Mouse (Mus musculus): ENCODE data around the gene Nudt21. TPM values are rescaled to one million over a fixed set of nuclear protein-coding genes. Genes with fewer than 3 reads are reported as not detected.
A peak's percentile ranks its signal among the peaks of the same experiment; 100 is the strongest.
"Not testable (repeated sequence)": the region's sequence is repeated elsewhere in the genome, so short reads cannot be mapped to it uniquely, and the experiment has no call there.

Gene Nudt21
- 108 and 120 TPM in 2 replicates for polyA plus RNA-seq (2011; ENCODE audit: insufficient read length, low read depth, missing spikeins)

DNA sequence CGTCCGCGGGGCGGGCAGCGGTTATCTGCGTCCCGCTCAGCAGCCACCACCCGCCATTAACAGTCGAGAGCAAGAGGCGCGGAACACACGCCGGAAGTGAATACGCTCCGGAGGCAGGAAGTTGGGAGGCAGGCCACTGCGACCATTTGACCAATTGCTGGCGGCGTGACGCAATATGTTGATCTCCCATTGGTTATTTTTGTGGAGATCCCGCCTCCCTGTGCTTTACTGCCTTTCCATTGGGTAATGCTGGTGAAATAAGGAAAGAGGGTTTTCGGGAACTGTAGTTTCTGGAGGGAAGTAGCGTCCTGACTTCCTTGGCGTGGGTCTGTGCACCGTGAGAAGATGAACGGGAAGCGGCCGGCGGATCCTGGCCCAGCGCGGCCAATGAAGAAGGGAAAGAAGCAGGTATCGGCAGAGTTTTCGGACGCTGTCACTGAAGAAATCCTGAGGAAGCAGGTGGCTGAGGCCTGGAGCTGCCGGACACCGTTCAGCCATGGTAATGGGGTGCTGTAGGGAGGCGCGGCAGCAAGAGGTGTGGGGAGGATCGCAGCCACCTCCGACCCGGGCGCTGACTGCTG is at the start of gene Nudt21, which contains the start of gene Ogfod1:
TSS of gene Nudt21 (minus strand) at position 88 of the 581 bp plus-strand sequence.
TSS of gene Ogfod1 (plus strand) at position 255 of the 581 bp plus-strand sequence.
- Histone ChIP-seq H3K4me3 (ENCODE audit: insufficient read depth, low read length) (peak within 1 kb of the TSS; percentile 86), H3K4me1 (ENCODE audit: control insufficient read depth, insufficient read depth, low read length) (peaks cover 5% of the 10 kb centered on the region), H3K27ac (ENCODE audit: insufficient read depth, low read length) (peak within 1 kb of the TSS; percentile 57)
- TF ChIP-seq POLR2A (IDR thresholded peaks at IDR 0.05; ENCODE audit: low read depth, low read length) (peak; percentile 66), CTCF (IDR thresholded peaks at IDR 0.05; ENCODE audit: borderline replicate concordance, insufficient read depth, low read length) (no peak)

- TF ChIP-seq CTCF (IDR thresholded peaks at IDR 0.05; ENCODE audit: borderline replicate concordance, insufficient read depth, low read length), result no peak
- no peak for TF ChIP-seq POLR2A (IDR thresholded peaks at IDR 0.05; ENCODE audit: low read depth, low read length)
- H3K27ac ChIP-seq (ENCODE audit: insufficient read depth, low read length), result no peak overlapping the region
- H3K4me3 ChIP-seq (ENCODE audit: insufficient read depth, low read length), result no peak overlapping the region
- H3K4me1 ChIP-seq (ENCODE audit: control insufficient read depth, insufficient read depth, low read length), result no peaks in the 10 kb centered on the region
These were observed 39.8 kb upstream of the Nudt21 start for GRCm38 (mm10) chr8:94076461-94077192.

GRCm38 (mm10) chr8:94068793-94069192 is 32.0 kb upstream of the Nudt21 start:
- H3K27ac ChIP-seq (ENCODE audit: insufficient read depth, low read length), result no peak overlapping the region
- TF ChIP-seq CTCF (IDR thresholded peaks at IDR 0.05; ENCODE audit: borderline replicate concordance, insufficient read depth, low read length), result no peak
- TF ChIP-seq POLR2A (IDR thresholded peaks at IDR 0.05; ENCODE audit: low read depth, low read length), result no peak
- H3K4me1 ChIP-seq (ENCODE audit: control insufficient read depth, insufficient read depth, low read length), result no peaks in the 10 kb centered on the region
- no peak overlapping the region for H3K4me3 ChIP-seq (ENCODE audit: insufficient read depth, low read length)

- no peak overlapping the region for H3K27ac ChIP-seq (ENCODE audit: insufficient read depth, low read length)
- H3K4me1 ChIP-seq (ENCODE audit: control insufficient read depth, insufficient read depth, low read length), result no peaks in the 10 kb centered on the region
- TF ChIP-seq POLR2A (IDR thresholded peaks at IDR 0.05; ENCODE audit: low read depth, low read length) (no peak), CTCF (IDR thresholded peaks at IDR 0.05; ENCODE audit: borderline replicate concordance, insufficient read depth, low read length) (no peak)
- no peak overlapping the region for H3K4me3 ChIP-seq (ENCODE audit: insufficient read depth, low read length)
These were observed 29.5 kb upstream of the Nudt21 start for GRCm38 (mm10) chr8:94066121-94066863.

DNA sequence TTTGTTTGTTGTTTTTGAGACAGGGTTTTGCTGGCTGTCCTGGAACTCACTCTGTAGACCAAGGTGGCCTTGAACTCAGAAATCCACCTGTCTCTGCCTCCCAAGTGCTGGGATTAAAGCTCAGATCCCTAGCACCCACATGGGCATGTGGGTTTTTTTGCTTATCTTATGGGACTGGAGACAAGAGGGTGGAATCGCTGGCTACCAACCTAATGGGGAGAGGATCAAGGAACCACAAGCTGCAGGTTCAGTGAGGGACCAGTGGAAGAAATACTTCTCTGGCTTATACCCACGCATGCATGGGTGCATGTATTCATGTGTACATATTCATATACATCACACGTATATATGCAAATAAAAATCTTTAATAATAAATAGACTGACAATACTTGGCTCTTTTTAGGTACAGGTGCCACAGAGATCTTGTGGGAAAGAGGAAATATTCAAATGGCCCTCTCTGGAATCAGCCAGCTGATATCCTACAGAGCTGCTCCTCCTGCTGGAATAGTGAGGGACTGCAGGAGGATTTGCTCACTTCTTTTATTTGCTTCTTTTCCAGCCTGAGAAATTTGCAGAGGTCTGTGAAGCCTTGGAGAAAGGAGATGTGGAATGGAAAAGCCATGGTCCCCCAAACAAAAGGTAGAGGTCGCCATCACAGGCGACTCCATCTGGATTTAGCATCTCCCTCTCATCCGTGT is 20.5 kb upstream of the Nudt21 start:
- no peak overlapping the region for H3K27ac ChIP-seq (ENCODE audit: insufficient read depth, low read length)
- TF ChIP-seq POLR2A (IDR thresholded peaks at IDR 0.05; ENCODE audit: low read depth, low read length) (no peak), CTCF (IDR thresholded peaks at IDR 0.05; ENCODE audit: borderline replicate concordance, insufficient read depth, low read length) (no peak)
- peaks cover 12% of the 10 kb centered on the region for H3K4me1 ChIP-seq (ENCODE audit: control insufficient read depth, insufficient read depth, low read length)
- no peak overlapping the region for H3K4me3 ChIP-seq (ENCODE audit: insufficient read depth, low read length)

GRCm38 (mm10) chr8:94052696-94053095 is 15.9 kb upstream of the Nudt21 start:
- TF ChIP-seq CTCF (IDR thresholded peaks at IDR 0.05; ENCODE audit: borderline replicate concordance, insufficient read depth, low read length) (no peak), POLR2A (IDR thresholded peaks at IDR 0.05; ENCODE audit: low read depth, low read length) (no peak)
- no peak overlapping the region for H3K4me3 ChIP-seq (ENCODE audit: insufficient read depth, low read length)
- H3K4me1 ChIP-seq (ENCODE audit: control insufficient read depth, insufficient read depth, low read length), result peaks cover 19% of the 10 kb centered on the region
- H3K27ac ChIP-seq (ENCODE audit: insufficient read depth, low read length), result peak overlapping the region; percentile 68

DNA sequence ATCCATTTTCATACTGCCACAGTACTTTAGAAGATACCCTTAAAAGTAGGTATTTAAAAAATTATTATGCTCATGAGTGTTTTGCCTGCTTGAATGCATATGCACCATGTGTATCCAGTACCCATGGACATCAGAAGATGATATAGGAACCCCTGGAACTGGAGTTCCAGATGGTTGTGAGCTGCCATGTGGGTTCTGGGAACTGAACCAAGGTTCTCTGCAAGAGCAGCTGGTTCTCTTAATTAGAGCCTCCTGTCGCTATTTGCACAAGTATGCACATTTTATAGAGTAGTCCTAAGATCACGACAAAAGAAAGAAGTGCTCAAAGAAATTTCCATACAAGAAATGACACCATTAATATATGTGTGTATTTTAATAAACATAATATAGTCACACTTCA is 11.0 kb upstream of the Nudt21 start:
- TF ChIP-seq POLR2A (IDR thresholded peaks at IDR 0.05; ENCODE audit: low read depth, low read length) (no peak), CTCF (IDR thresholded peaks at IDR 0.05; ENCODE audit: borderline replicate concordance, insufficient read depth, low read length) (no peak)
- no peak overlapping the region for H3K27ac ChIP-seq (ENCODE audit: insufficient read depth, low read length)
- H3K4me1 ChIP-seq (ENCODE audit: control insufficient read depth, insufficient read depth, low read length), result peaks cover 14% of the 10 kb centered on the region
- no peak overlapping the region for H3K4me3 ChIP-seq (ENCODE audit: insufficient read depth, low read length)

DNA sequence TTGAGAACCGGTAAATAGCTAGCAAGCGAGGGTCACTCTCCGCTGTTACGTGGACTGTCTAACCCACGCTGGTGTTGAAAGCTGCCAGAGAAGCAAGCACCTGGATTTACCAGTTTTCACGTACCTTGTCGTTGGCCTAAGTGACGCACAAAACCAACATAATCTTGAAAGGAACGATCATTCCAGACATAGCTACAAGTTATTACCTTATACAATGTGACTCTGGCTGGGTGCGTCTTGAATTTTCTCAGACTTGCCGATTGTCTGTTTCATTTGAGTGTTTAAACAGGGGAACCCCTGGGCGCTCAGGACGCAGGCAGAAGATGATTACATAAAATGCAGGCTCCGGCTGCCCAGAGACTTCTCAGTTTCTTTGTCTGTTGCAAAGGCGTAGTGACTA is 975 bp upstream of the Nudt21 start:
- Histone ChIP-seq H3K4me3 (ENCODE audit: insufficient read depth, low read length) (peak overlapping the region; percentile 69), H3K27ac (ENCODE audit: insufficient read depth, low read length) (no peak overlapping the region), H3K4me1 (ENCODE audit: control insufficient read depth, insufficient read depth, low read length) (peaks cover 5% of the 10 kb centered on the region)
- no peak for TF ChIP-seq CTCF (IDR thresholded peaks at IDR 0.05; ENCODE audit: borderline replicate concordance, insufficient read depth, low read length)
- TF ChIP-seq POLR2A (IDR thresholded peaks at IDR 0.05; ENCODE audit: low read depth, low read length), result no peak

DNA sequence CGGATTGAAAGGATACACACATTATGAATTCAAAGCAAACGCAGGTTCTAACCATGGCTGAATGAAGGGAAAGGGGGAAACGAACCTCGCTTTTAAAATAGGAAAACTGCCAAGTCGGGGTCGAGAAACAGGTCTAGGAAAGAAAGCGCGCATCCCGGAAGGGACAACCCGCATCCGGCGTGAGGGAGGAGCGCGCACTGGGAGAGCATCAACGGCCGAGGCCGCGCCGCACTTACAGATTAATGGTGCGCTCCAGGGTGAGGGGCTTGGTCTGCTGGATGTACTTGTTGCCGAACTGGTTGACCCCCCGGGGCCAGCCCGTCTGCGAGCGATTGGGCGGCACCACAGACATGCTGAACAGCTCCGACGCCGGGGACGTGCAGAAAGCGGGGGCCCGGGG is 290 bp downstream of the Nudt21 start:
- peak; percentile 73; the same call in 1 of the 2 replicates for TF ChIP-seq POLR2A (IDR thresholded peaks at IDR 0.05; ENCODE audit: low read depth, low read length)

More for the DNA sequence above, 290 bp downstream of the Nudt21 start:
- not testable (repeated sequence) for H3K4me1 ChIP-seq (ENCODE audit: control insufficient read depth, insufficient read depth, low read length)
- H3K4me3 ChIP-seq (ENCODE audit: insufficient read depth, low read length), result peak overlapping the region; percentile 86
- peak overlapping the region; percentile 57 for H3K27ac ChIP-seq (ENCODE audit: insufficient read depth, low read length)
